Mouse (Mus musculus): ENCODE measurements around the gene Tubgcp4.

Tubgcp4 gene

GRCm38 (mm10) chr2:121204276-121204675 lies 33.8 kb downstream of the Tubgcp4 start:
- no peak for DNase-seq (ENCODE audit: low read depth)

- DNase-seq (ENCODE audit: low read depth): no peak
These were observed 36.1 kb downstream of the Tubgcp4 start for GRCm38 (mm10) chr2:121206541-121206940.

DNA sequence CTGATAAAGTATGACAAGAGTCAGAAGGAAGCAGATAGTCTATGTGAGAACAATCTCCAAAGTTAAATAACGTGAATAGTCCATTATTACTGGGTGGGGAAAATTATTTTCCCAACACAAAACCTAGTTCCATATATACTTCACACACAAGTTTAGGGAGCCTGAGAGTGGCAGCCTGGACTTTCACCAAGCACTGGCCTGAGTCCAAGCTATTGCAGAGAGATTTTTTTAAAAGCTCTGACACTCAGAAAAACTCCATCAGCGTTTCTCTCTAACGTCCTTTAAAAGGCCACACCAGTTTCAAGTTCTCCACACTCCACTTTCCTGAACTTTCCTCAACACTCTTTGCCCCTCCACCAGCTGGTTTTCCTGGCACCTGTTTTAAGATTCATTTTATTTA lies 44.0 kb downstream of the Tubgcp4 start:
- DNase-seq (ENCODE audit: low read depth): peak; percentile 21

DNA sequence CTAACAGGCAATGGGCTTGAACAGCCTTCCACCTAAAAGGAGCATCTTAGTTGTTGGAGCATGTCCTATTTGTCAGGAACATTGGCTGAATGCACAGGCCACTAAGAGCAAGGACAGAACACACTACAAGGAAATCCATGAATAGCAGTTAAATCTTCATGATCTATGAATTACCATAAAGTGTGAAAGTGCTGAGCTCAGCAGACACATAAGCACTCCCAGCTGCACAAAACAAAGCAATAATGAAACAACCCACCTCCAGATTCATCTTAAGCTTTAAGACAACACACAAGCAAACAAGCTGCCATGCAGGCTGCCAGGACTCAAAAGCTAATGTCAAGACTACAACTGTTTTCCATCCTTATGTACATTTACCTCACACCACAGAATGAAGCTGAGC lies 48.7 kb downstream of the Tubgcp4 start:
- DNase-seq (ENCODE audit: low read depth): no peak

- peak; percentile 29 for DNase-seq (ENCODE audit: low read depth)
These were observed 49.5 kb downstream of the Tubgcp4 start for GRCm38 (mm10) chr2:121219994-121220393.

DNA sequence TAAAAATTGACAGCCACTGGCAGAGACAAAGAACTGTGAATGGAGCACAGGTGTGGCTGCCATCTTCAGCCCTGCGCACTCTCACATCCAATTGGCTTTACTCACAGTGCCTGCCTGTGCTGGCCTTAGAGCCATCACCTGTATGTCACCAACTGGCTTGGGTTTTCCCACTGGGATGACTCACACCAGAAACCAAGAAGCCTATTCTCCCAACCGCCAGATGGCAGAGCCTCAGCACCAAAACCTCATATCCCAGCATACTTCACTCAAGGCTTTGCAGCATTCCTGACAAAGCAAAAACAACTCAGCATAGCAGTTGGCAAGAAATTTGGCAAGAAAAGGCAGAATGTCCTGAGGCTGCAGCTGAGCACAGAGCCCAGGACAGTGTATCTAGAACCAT lies 52.6 kb downstream of the Tubgcp4 start:
- DNase-seq (ENCODE audit: low read depth): peak; percentile 76

GRCm38 (mm10) chr2:121228135-121228534 lies 57.7 kb downstream of the Tubgcp4 start:
- DNase-seq (ENCODE audit: low read depth): no peak

- no peak for DNase-seq (ENCODE audit: low read depth)
These were observed 65.1 kb downstream of the Tubgcp4 start for GRCm38 (mm10) chr2:121235460-121236072.

DNA sequence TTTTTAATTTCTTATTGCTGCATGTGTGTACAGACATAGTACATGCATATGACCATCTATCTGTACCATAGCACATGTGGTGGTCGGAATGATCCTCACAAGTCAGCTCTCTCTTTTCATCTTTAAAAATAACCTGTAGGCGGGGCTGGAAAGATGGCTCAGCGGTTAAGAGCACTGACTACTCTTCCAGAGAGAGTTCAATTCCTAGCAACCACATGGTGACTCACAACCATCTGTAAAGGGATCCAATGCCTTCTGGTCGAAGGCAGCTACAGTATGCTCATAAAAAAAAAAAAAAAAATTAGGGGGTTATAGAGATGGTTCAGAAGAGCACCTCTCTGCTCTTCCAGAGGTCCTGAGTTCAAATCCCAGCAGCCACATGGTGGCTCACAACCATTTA lies 69.0 kb downstream of the Tubgcp4 start:
- no peak for DNase-seq (ENCODE audit: low read depth)

DNA sequence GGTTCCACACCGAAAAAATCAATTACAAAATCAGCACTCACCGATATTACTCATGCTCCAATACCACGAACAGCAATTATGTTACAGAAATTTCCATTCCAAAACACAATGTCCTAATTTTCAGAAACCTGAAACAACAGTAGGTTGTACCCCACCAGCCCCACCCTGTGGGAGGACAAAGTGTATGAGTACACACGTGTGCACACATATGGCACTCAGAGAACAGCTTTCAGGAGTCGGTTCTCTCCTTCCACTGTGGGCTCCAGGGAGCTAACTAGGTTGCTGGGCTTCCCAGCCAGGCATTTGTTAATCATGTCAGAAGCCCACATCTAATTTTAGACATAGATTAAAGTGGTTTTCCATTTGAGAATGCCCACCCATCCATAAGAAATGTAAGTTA lies 73.6 kb downstream of the Tubgcp4 start:
- no peak for DNase-seq (ENCODE audit: low read depth)

Measured in NIH3T3 (cell line).